Mouse (Mus musculus) large intestine, adult 2 months (tissue): ENCODE results near the gene Ecel1. TPM values are rescaled to one million over a fixed set of nuclear protein-coding genes. Genes with fewer than 3 reads are reported as not detected.
A peak's percentile ranks its signal among the peaks of the same experiment; 100 is the strongest.

Experiments
- DNase-seq: peaks from one replicate; pipeline ENCODE4 v3.0.0-alpha.2; 2012; ENCODE audit warnings: low read depth, low spot score
- WGBS: fragments of 180-500 bp; shearing (Covaris S2); methylation state at CpG from one replicate; pipeline ENCODE4 v1.1.7; 2018; 5-methylcytosine and 5-hydroxymethylcytosine counted together
- polyA plus RNA-seq: library from polyadenylated mRNA; depleted of rRNA; stranded (reverse); fragments of >200 nt; gene quantifications from 2 replicates; pipeline ENCODE4 v1.2.3, GENCODE M21; 2012; rRNA removed

Gene Ecel1
- polyA plus RNA-seq, 1 experiment, result 0.06 TPM

- DNase-seq, result no peak
- 40% methylated on average over 9 of the region's 9 CpGs for WGBS
Measured at GRCm38 (mm10) chr1:87111719-87112354, 44.5 kb downstream of the Ecel1 start.

GRCm38 (mm10) chr1:87108564-87108963, 47.8 kb downstream of the Ecel1 start:
- WGBS, result 75% methylated on average over 4 of the region's 4 CpGs
- no peak for DNase-seq

- 79% methylated on average over 8 of the region's 8 CpGs for WGBS
- DNase-seq, result no peak
Measured at GRCm38 (mm10) chr1:87106536-87106935, 49.8 kb downstream of the Ecel1 start.

- DNase-seq, result no peak
- WGBS, result 73% methylated on average over 1 of the region's 1 CpGs
Measured at GRCm38 (mm10) chr1:87103936-87104335, 52.4 kb downstream of the Ecel1 start.

- DNase-seq, result no peak
- WGBS, result 68% methylated on average over 3 of the region's 3 CpGs
Measured at GRCm38 (mm10) chr1:87102114-87102513, 54.2 kb downstream of the Ecel1 start.

- peak; percentile 28 for DNase-seq
- 42% methylated on average over 1 of the region's 1 CpGs for WGBS
Measured at GRCm38 (mm10) chr1:87101411-87101810, 54.9 kb downstream of the Ecel1 start, which contains the start of gene Alpi. TSS of gene Alpi (minus strand) at chr1:87101606.

GRCm38 (mm10) chr1:87098358-87098975, 57.9 kb downstream of the Ecel1 start:
- peak; percentile 6 for DNase-seq
- WGBS, result 15% methylated on average over 30 of the region's 30 CpGs

Other genes with a start within 250 kb of the Ecel1 start
- 1.5 and 6.3 TPM in 2 replicates for gene Alppl2, start 66.6 kb downstream of the Ecel1 start, polyA plus RNA-seq
- gene Alpi, start 54.9 kb downstream of the Ecel1 start, polyA plus RNA-seq, result 177 and 718 TPM in 2 replicates
- 0.38 and 0.96 TPM in 2 replicates for gene Akp3, start 31.5 kb downstream of the Ecel1 start, polyA plus RNA-seq
- not detected in 2 replicates for gene Prss56, start 26.8 kb upstream of the Ecel1 start, polyA plus RNA-seq
- not detected in 2 replicates for gene Chrnd, start 34.1 kb upstream of the Ecel1 start, polyA plus RNA-seq
- gene Chrng, start 48.1 kb upstream of the Ecel1 start, polyA plus RNA-seq, result not detected in 2 replicates
- gene Eif4e2, start 57.4 kb upstream of the Ecel1 start, polyA plus RNA-seq, result 43.3 and 45.7 TPM in 2 replicates
- gene Efhd1, start 107.8 kb upstream of the Ecel1 start, polyA plus RNA-seq, result 0.51 and 1.3 TPM in 2 replicates
- 22.9 and 35.6 TPM in 2 replicates for gene Gigyf2, start 170.5 kb upstream of the Ecel1 start, polyA plus RNA-seq
- 2.8 and 18.9 TPM in 2 replicates for gene Kcnj13, start 238.2 kb upstream of the Ecel1 start, polyA plus RNA-seq